Mouse (Mus musculus): ENCODE results near the gene Fmo2.

Fmo2 gene

GRCm38 (mm10) chr1:162888646-162889045, 9.9 kb downstream of the Fmo2 start:
- no peak for DNase-seq

- no peak for DNase-seq
These were observed 10.9 kb downstream of the Fmo2 start for GRCm38 (mm10) chr1:162887644-162888043.

- DNase-seq = peak in 1 of 2 experiments; percentile 15
These were observed 12.2 kb downstream of the Fmo2 start for GRCm38 (mm10) chr1:162886138-162886816.

GRCm38 (mm10) chr1:162882681-162883080, 15.8 kb downstream of the Fmo2 start:
- no peak for DNase-seq

GRCm38 (mm10) chr1:162879595-162880369, 18.7 kb downstream of the Fmo2 start:
- peak; percentile 76 to 81 for DNase-seq

- DNase-seq = no peak
These were observed 23.4 kb downstream of the Fmo2 start for GRCm38 (mm10) chr1:162875091-162875490.

GRCm38 (mm10) chr1:162871701-162872311, 26.7 kb downstream of the Fmo2 start:
- peak; percentile 44 to 54 for DNase-seq

- DNase-seq = no peak
These were observed 27.5 kb downstream of the Fmo2 start for GRCm38 (mm10) chr1:162870978-162871377.

- DNase-seq = no peak
These were observed 31.1 kb downstream of the Fmo2 start for GRCm38 (mm10) chr1:162867396-162867795.

- no peak for DNase-seq
These were observed 32.2 kb downstream of the Fmo2 start, which contains the start of gene Fmo1 for GRCm38 (mm10) chr1:162866280-162866681. Gene Fmo1, minus strand, starts transcription at chr1:162866610.

- DNase-seq = no peak
These were observed 33.1 kb downstream of the Fmo2 start for GRCm38 (mm10) chr1:162865493-162865830.

- DNase-seq = no peak
These were observed 33.6 kb downstream of the Fmo2 start for GRCm38 (mm10) chr1:162864816-162865492.

GRCm38 (mm10) chr1:162864279-162864678, 34.2 kb downstream of the Fmo2 start:
- DNase-seq = no peak

GRCm38 (mm10) chr1:162863579-162863978, 34.9 kb downstream of the Fmo2 start:
- DNase-seq = no peak

GRCm38 (mm10) chr1:162862328-162862727, 36.2 kb downstream of the Fmo2 start:
- peak in 1 of 2 experiments; percentile 30 for DNase-seq

GRCm38 (mm10) chr1:162859996-162860605, 38.4 kb downstream of the Fmo2 start:
- DNase-seq = peak; percentile 22 to 53

- DNase-seq = peak; percentile 23 to 32
These were observed 39.0 kb downstream of the Fmo2 start for GRCm38 (mm10) chr1:162859545-162859976.

GRCm38 (mm10) chr1:162858748-162859130, 39.8 kb downstream of the Fmo2 start:
- peak; percentile 16 to 48 for DNase-seq

- peak in 1 of 2 experiments; percentile 19 for DNase-seq
These were observed 40.5 kb downstream of the Fmo2 start for GRCm38 (mm10) chr1:162857766-162858747.

GRCm38 (mm10) chr1:162853812-162854482, 44.6 kb downstream of the Fmo2 start:
- no peak for DNase-seq

GRCm38 (mm10) chr1:162847554-162847953, 51.0 kb downstream of the Fmo2 start:
- no peak for DNase-seq

Measured in kidney, postnatal 4 days (tissue).